Mouse (Mus musculus) layer of hippocampus, postnatal 25 days (tissue): Measurements from ENCODE around the gene AB124611. TPM values are rescaled to one million over a fixed set of nuclear protein-coding genes. Genes with fewer than 3 reads are reported as not detected.

ENCODE experiments used
- DNase-seq, 2 experiments: peaks; one replicate each; pipeline ENCODE4 v3.0.0; 2022; ENCODE audit warnings: mixed read lengths in 2 of 2, low spot score in 1 of 2; ENCODE audit errors: extremely low spot score in 1 of 2
- microRNA-seq, 2 experiments: library from miRNA; unstranded; fragments of <30 nt; microRNA quantifications; one replicate each; pipeline ENCODE4 v1.2.0; 2021
- total RNA-seq, 2 experiments: library from RNA; stranded (reverse); gene quantifications; 2 replicates each; pipeline ENCODE4 v1.2.3; 2021

The AB124611 gene
- total RNA-seq, 2 experiments from 2014 or later: 0.47 to 0.61 TPM

DNA sequence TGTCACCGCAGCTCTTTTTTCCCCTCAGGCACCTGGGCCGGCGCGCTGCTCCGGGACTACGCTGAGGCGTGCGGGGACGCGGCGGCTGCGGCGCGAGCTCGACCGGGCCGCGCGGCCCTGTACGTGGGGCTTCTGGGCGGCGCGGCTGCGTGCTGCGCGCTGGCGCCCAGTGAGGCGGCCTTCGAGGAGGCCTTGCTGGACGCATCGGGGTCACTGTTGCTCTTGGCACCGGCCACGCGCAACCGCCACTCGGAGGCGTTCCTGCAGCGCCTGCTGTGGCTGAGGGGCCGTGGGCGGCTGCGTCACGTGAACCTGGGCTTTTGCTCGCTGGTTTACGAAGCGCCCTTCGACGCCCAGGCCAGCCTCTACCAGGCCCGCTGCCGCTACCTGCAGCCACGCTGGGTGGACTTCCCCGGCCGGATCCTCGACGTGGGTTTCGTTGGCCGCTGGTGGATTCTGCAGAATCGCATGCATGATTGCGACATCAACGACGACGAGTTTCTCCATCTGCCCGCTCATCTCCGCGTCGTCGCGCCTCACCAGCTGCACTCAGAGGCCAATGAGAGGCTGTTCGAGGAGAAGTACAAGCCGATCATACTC lies 67.2 kb downstream of the AB124611 start:
- peak; percentile 49 to 56 for DNase-seq

DNA sequence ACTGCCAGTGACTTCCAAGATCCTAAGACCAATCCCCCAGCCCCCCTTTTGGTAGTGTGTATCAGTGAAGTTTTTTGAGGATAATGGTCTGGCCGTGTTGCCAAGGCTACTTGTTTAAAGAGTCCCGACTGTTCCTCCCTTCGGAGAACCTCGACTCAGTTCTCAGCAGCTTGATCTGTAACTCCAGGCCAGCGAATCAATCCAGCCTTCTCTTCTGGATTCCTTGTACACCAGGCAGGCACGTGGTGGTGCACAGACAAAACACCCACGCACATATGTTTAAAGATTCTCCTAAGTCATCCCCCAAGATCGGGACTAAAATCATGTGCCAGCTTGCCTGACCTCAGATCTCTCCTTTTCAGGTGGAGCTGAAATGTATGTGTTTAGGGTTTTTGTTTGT lies 68.4 kb downstream of the AB124611 start:
- peak in 1 of 2 experiments; percentile 9 for DNase-seq

DNA sequence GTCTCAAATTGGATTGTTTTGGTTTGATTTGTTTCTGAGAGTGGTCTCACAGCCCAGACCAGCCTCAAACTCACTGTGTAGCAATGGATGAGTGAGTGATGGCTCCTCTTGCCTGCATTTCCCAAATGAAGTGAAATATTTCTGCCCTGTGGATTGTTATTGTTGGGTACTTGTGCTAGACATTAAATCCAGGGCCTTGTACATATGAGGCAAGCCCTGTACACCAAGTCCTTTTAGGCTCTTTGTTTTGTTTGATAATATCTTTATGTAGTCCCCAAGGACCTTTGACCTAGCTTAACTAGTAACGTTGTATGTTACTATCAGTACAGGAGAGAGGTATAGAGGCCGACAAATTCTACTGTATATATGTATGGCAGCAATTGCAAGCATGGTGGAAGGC lies 68.9 kb downstream of the AB124611 start:
- no peak for DNase-seq

Small RNAs within 50 kb of the gene (microRNA-seq; reads per million reads assigned to microRNA genes)
- gene Mir199a-1: 0 reads per million in 2 experiments

Other genes with a start within 250 kb of the AB124611 start
- 10 to 100 TPM; 36.4 to 48.4 TPM for gene Kri1, start 238.2 kb upstream of the AB124611 start, total RNA-seq
- 10 to 100 TPM; 53.6 to 61.7 TPM for gene Cdkn2d, start 234.8 kb upstream of the AB124611 start, total RNA-seq
- gene Ap1m2, start 213.8 kb upstream of the AB124611 start, total RNA-seq: under 1 TPM; 0.42 to 0.73 TPM
- gene Slc44a2, start 205.5 kb upstream of the AB124611 start, total RNA-seq: 10 to 100 TPM; 50.8 to 54.6 TPM
- gene Ilf3, start 158.3 kb upstream of the AB124611 start, total RNA-seq: 10 to 100 TPM; 85.6 to 92.6 TPM
- gene Qtrt1, start 114.3 kb upstream of the AB124611 start, total RNA-seq: 10 to 100 TPM; 21.4 to 31.6 TPM
- 10 to 100 TPM; 55.2 to 77.1 TPM for gene Dnm2, start 101.3 kb upstream of the AB124611 start, total RNA-seq
- gene Tmed1, start 15.9 kb upstream of the AB124611 start, total RNA-seq: 10 to 100 TPM; 12.9 to 14.0 TPM
- 10 to 100 TPM; 70.0 to 78.1 TPM for gene Carm1, start 20.7 kb downstream of the AB124611 start, total RNA-seq
- 10 to 100 TPM; 50.3 to 57.5 TPM for gene Timm29, start 66.5 kb downstream of the AB124611 start, total RNA-seq
- gene Yipf2, start 66.7 kb downstream of the AB124611 start, total RNA-seq: 10 to 100 TPM; 17.5 to 18.3 TPM
- gene Smarca4, start 90.0 kb downstream of the AB124611 start, total RNA-seq: 100 to 1,000 TPM; 115 to 122 TPM
- 10 to 100 TPM; 20.5 to 20.7 TPM for gene Ldlr, start 197.3 kb downstream of the AB124611 start, total RNA-seq
- 1 to 10 TPM; 1.1 to 2.5 TPM for gene Spc24, start 234.1 kb downstream of the AB124611 start, total RNA-seq